Mouse (Mus musculus): ENCODE measurements around the gene Bptf.
"Not testable (repeated sequence)": the region's sequence is repeated elsewhere in the genome, so short reads cannot be mapped to it uniquely, and the experiment has no call there.

Gene Bptf

DNA sequence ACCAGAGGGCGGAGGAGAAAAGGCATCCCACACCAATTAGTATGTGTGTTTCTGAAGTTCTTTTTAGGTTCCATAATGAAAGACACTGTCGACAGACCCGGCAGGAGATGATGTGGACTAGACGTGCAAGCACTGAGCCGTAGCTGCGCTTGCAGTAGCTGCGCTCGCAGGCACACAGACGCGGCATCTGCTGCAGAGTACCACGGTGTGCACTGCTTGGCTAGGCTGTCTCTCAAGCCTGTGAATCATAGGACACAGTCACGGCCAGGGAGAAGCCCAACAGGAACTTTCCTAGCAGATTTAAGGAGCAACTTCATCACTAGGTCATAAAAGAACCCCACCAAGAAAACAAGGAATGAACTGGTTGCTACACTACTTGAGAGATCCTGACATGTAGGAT is 14.1 kb downstream of the Bptf start:
- no peak for DNase-seq (ENCODE audit: low read depth, low spot score)

DNA sequence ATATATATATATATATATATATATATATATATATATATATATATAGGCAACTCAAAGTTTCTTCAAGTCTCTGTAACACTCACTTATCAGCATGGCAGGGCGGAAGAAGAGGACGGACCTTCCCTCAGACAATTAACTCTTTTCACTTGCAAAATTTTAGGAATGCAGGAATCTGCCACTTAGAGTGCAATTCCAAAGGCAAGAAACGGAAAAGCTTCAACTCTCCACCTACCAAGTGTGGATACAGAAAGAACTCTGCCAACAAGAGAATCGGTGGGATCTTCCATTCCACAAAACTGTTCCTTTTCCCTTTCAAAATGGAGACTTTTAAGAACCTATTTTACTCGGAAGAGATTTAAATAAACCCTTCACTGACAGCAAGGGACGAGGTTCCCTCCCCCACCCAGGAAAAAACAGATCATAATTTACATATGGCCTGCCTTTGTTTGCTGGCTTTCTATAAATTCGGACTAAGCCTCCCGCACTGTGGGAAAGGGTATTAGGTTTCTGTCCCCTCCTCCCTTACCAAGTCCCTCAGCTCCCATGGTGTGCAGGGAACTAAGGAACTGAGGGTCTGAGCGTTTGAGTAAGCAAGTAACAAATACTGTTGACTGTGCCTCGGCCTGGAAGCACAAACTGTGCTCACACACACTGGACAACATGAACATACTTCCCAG is 17.9 kb downstream of the Bptf start:
- no peak for DNase-seq (ENCODE audit: low read depth, low spot score)

DNA sequence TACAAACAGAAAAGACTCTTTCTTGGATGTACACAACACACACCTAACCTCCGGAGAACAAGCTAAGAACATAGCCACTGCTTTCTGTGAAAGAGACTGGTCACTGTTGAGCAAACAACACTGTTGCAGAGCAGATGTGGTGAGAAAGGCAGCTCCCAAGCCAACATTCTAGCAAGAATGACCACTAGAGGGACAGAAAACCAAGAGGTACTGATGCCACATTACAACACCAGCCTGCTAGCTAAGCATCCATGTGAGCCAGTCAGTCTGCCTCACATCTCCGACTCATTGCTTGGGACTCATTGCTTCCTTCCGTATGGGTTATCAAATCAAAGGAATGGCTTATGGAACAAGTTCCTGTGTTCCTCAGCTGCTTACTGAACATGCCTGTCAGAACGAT is 18.8 kb downstream of the Bptf start:
- DNase-seq (ENCODE audit: low read depth, low spot score) = no peak

- no peak for DNase-seq (ENCODE audit: low read depth, low spot score)
Measured at GRCm38 (mm10) chr11:107109669-107110068, 22.3 kb downstream of the Bptf start.

DNA sequence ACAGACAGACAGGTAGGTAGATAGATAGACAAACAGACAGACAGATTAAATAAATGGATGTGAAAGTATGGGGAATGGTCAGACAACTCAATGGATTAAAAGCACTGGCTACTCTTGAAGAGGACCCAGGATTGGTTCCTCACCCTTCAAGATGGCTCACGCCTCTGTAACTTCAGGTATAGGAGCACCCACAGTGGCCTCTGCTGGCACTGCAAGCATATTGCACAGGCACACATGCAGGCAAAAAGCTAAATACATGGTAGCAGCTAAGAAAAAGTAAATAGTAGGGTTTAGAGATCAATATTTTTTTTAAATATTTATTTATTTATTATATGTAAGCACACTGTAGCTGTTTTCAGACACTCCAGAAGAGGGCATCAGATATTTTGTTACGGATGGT is 23.0 kb downstream of the Bptf start:
- no peak for DNase-seq (ENCODE audit: low read depth, low spot score)

GRCm38 (mm10) chr11:107107725-107108078 is 24.2 kb downstream of the Bptf start:
- no peak for DNase-seq (ENCODE audit: low read depth, low spot score)

GRCm38 (mm10) chr11:107106978-107107724 is 24.8 kb downstream of the Bptf start:
- no peak for DNase-seq (ENCODE audit: low read depth, low spot score)

DNA sequence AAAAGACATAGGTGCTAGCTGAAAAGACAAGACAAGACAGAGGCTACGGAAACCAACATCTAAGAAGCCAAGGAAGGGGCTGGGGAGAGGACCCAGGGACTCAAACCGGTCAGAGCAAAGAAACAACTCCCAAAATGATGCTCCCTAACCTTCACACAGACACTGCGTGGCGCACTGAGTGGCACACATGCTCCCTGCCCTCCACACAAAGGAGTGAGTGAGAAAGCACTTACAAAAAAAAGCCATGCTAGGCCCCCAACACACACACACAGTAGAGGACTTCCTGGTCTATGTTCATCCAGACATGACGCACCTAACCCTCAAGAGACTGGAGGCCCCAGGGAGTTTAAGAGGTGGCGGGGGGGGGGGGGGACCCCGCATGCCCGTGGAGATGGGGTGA is 25.5 kb downstream of the Bptf start:
- no peak for DNase-seq (ENCODE audit: low read depth, low spot score)

- DNase-seq (ENCODE audit: low read depth, low spot score) = peak; percentile 20
Measured at GRCm38 (mm10) chr11:107105227-107105626, 26.7 kb downstream of the Bptf start.

DNA sequence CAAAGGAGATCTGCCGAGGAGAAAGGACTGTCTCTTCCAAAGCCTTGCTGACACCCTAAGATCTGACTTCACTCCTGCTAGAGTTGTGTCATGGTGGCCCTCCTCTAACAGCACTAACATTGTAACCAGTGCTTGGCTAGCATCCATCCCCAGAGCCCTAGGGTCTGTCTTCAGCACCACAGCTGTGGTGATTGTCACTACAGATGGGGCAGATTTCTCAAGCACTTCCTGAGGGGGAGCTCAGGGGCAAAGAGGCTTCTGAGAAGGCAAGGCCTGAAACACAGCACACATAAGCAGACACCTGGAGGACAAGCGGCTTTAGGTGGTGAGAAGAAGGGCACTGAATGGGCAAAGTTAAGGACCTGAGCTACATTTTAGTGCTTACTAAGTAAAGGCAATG is 28.2 kb downstream of the Bptf start:
- DNase-seq (ENCODE audit: low read depth, low spot score) = no peak

- no peak for DNase-seq (ENCODE audit: low read depth, low spot score)
Measured at GRCm38 (mm10) chr11:107103224-107103589, 28.7 kb downstream of the Bptf start.

DNA sequence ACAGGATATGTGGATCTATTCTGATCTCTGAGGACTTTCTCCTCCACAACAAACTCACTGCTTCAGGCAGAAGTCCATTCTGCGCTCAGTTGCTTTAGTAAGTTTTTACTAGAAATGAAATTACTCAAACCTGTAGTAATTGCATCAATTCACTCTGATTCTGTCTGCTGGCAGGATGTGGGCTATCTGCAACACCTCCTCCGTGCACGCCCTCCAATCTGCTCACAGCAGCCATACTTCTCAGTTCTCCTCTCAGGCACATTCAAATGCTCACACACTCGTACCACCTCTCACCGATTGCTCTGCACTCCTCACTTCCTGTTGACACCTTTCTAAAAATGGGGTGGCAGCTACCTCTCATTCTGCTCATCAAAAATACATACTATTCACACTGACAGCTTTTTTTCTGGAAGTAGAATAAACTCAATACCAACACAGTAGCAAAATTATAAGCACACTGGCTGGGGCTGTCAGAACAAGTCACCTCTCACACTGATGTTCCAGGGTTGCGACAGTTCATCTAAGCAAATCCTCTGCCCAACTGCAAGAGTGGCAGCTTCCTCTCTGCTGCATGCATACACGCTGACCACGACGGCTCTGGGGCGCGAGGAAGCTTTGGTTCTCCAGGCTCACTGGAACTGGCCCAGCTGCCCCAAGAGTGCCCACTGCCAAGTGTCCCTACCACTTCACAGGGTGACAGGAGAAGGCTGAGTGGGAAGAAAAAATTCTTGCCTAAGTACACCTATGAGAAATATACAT is 29.3 kb downstream of the Bptf start:
- no peak for DNase-seq (ENCODE audit: low read depth, low spot score)

DNA sequence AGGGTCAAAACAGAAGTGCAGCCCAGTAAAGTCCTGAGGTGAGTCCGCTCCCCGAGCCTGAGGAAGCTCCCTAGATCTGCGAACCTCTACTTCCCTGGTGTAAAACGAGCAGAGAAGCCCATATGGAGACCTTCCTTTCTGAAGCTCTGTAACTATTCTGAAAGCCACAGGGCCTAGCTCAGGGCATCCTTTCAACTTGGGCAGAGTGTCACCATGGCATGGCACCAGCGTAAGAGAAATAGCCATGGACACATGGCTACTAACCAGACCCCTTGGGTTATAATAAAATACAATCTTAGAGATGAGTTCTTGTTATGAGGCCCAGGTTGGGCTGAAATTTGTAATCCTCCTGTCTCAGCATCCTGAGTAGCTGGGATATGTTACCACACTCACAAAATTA is 35.0 kb downstream of the Bptf start:
- no peak for DNase-seq (ENCODE audit: low read depth, low spot score)

DNA sequence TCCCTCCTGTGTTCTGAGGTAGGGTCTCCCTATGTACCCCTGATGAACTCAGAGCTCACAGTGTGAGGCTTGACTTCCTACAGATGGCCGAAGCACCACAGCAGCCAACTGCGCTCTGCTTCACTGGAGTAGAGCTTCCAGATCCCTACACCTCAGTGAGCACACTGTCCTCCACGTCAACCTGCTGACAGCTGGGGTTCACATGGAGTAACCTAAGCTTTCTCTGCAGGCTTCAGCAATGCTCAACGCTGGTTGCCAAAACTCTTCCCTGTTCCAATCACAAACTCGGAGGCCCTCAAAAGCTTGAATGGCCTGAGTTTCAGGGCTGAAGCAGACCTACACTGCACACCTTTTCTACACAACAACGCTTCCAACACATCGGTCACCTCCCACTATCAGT is 38.1 kb downstream of the Bptf start:
- DNase-seq (ENCODE audit: low read depth, low spot score) = no peak

GRCm38 (mm10) chr11:107092637-107093036 is 39.3 kb downstream of the Bptf start:
- no peak for DNase-seq (ENCODE audit: low read depth, low spot score)

- no peak for DNase-seq (ENCODE audit: low read depth, low spot score)
Measured at GRCm38 (mm10) chr11:107085866-107086265, 46.1 kb downstream of the Bptf start.

- DNase-seq (ENCODE audit: low read depth, low spot score) = no peak
Measured at GRCm38 (mm10) chr11:107083480-107083879, 48.4 kb downstream of the Bptf start.

- DNase-seq (ENCODE audit: low read depth, low spot score) = no peak
Measured at GRCm38 (mm10) chr11:107065216-107065785, 66.6 kb downstream of the Bptf start.

GRCm38 (mm10) chr11:107064590-107064989 is 67.3 kb downstream of the Bptf start:
- no peak for DNase-seq (ENCODE audit: low read depth, low spot score)

DNA sequence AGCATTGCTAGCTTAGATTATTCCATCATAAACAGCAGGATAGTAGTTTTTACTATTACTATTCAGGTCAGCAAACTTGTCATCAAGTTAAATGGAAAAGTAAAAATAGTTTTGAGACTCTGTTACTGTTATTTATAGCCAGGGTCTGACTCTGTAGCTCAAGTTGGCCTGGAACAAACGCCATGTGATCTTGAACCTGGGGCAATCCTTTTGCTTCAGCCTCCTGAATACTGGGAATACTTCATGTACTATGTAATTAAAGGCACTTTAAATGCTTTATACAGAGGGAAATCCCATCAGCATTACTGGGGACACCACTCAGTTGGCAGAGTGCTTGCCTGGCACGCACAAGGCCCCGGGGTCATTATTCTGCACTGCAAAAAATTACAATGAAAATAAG is 68.9 kb downstream of the Bptf start:
- DNase-seq (ENCODE audit: low read depth, low spot score) = no peak

GRCm38 (mm10) chr11:107060941-107061340 is 71.0 kb downstream of the Bptf start:
- no peak for DNase-seq (ENCODE audit: low read depth, low spot score)

DNA sequence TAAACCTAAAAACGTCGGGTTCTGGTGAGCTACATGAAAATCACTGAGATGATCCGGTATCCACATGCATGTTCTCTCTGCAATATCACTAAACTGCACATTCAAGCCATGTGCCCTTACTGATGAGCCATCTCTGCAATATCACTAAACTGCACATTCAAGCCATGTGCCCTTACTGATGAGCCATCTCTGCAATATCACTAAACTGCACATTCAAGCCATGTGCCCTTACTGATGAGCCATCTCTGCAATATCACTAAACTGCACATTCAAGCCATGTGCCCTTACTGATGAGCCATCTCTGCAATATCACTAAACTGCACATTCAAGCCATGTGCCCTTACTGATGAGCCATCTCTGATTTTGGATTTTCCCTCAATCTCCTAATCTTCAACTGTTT is 72.3 kb downstream of the Bptf start:
- not testable (repeated sequence) for DNase-seq (ENCODE audit: low read depth, low spot score)
